Comparison of ENCODE assay signal across 8 mouse cellular contexts in the genomic region with DNA sequence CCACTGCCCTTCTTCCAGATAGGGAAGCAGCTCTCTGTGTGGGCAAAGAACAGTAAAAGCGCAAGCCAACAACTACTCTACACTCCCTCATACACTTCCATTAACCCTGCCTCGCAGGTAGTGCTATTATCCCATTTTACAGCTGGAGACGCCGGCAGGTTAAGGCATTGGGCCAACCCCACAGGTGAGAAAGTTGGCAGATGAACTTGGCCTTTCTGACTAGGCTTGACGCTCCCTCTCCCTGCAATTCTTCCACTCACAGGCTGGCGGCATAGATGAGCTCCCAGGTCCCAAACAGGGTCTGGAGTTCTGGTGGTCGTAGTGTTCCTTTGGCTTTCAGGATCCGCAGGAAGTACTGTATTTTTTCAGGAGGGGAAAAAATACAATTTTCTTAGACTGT. TPM values are rescaled to one million over a fixed set of nuclear protein-coding genes. Genes with fewer than 3 reads are reported as not detected.
DNase-seq lines count a peak whose midpoint lies in the region; ATAC-seq and TF ChIP-seq lines count a peak whose summit lies in the region.

No protein-coding gene starts in this region.

- H3K27ac ChIP-seq in kidney, postnatal 0 days = peak overlapping the region; percentile 59; the same call in 1 of the 2 replicates
- no peak overlapping the region for H3K27ac ChIP-seq in midbrain, embryonic 15.5 days

- H3K9me3 ChIP-seq in erythroblast, embryonic 14.5 days (ENCODE audit: control insufficient read depth, low read length) = no peaks in the 10 kb centered on the region
- H3K9me3 ChIP-seq in kidney, postnatal 0 days (replicated peaks; ENCODE audit: low read length) = no peaks in the 10 kb centered on the region
- H3K9me3 ChIP-seq in midbrain, embryonic 15.5 days = no peaks in the 10 kb centered on the region

- H3K36me3 ChIP-seq in erythroblast, embryonic 14.5 days (ENCODE audit: control insufficient read depth) = peaks cover 43% of the 10 kb centered on the region
- H3K36me3 ChIP-seq in kidney, postnatal 0 days (ENCODE audit: insufficient read depth, low read length) = peaks cover 15% of the 10 kb centered on the region
- no peaks in the 10 kb centered on the region for H3K36me3 ChIP-seq in midbrain, embryonic 15.5 days (replicated peaks)

- H3K27me3 ChIP-seq in erythroblast, embryonic 14.5 days (ENCODE audit: control insufficient read depth) = no peaks in the 10 kb centered on the region
- H3K27me3 ChIP-seq in kidney, postnatal 0 days (ENCODE audit: insufficient read depth, low read length) = no peaks in the 10 kb centered on the region
- H3K27me3 ChIP-seq in midbrain, embryonic 15.5 days (replicated peaks) = no peaks in the 10 kb centered on the region

- peak; percentile 71 to 72 for DNase-seq in cerebellum, postnatal 10 days
- DNase-seq in cerebellum, postnatal 4 days (ENCODE audit: low spot score in 2 of 2) = no peak
- peak; percentile 43 for DNase-seq in CD4-positive, CD25-positive, alpha-beta regulatory T cell, adult 2 months (ENCODE audit: low read depth, low spot score)
- peak; percentile 76 for DNase-seq in kidney, postnatal 0 days (ENCODE audit: low spot score)
- no peak for DNase-seq in adrenal gland, postnatal 25 days
- DNase-seq in adipocyte (ENCODE audit: low spot score) = no peak

- H3K4me3 ChIP-seq in erythroblast, embryonic 14.5 days (replicated peaks) = peak overlapping the region; percentile 91
- H3K4me3 ChIP-seq in kidney, postnatal 0 days (replicated peaks; ENCODE audit: low read depth, low read length) = peak overlapping the region; percentile 45
- peak overlapping the region; percentile 53 for H3K4me3 ChIP-seq in midbrain, embryonic 15.5 days

- TF ChIP-seq CTCF in kidney, postnatal 0 days (IDR thresholded peaks at IDR 0.05; ENCODE audit: low read depth) = peak; percentile 53

- peak overlapping the region; percentile 79 for H3K4me2 ChIP-seq in kidney, postnatal 0 days (ENCODE audit: low read length)
- peak overlapping the region; percentile 84 for H3K4me2 ChIP-seq in midbrain, embryonic 15.5 days

- ATAC-seq in kidney, postnatal 0 days (replicated peaks; ENCODE audit: low FRiP score, low read depth) = no peak
- ATAC-seq in midbrain, embryonic 15.5 days (replicated peaks) = peak; percentile 32; the same call in 1 of the 2 replicates

- peaks cover 60% of the 10 kb centered on the region for H3K4me1 ChIP-seq in erythroblast, embryonic 14.5 days (ENCODE audit: control insufficient read depth)
- peaks cover 10% of the 10 kb centered on the region; the same call in 1 of the 2 replicates for H3K4me1 ChIP-seq in kidney, postnatal 0 days (replicated peaks; ENCODE audit: insufficient read depth, low read length)
- peaks cover 30% of the 10 kb centered on the region for H3K4me1 ChIP-seq in midbrain, embryonic 15.5 days

- 18% methylated on average over 8 of the region's 8 CpGs for WGBS in kidney, postnatal 0 days
- WGBS in midbrain, embryonic 15.5 days = 16% methylated on average over 8 of the region's 8 CpGs

- H3K9ac ChIP-seq in kidney, postnatal 0 days (ENCODE audit: low read depth, low read length) = peak overlapping the region; percentile 51
- 0 out of 2 replicates have a peak overlapping the region, but pooled peaks have one; percentile 50 for H3K9ac ChIP-seq in midbrain, embryonic 15.5 days

RNA-seq across cellular contexts. Expression of gene Arhgef39, which starts 0.5 kb away (rescaled TPM):
- 9.4 and 10.5 TPM in 2 replicates for polyA plus RNA-seq in erythroblast, embryonic 14.5 days (2012)
- polyA plus RNA-seq in kidney, postnatal 0 days (2015; fragmentation: Nextera tagmentation; extraction: Ambion mirVana) = 15.2 and 15.4 TPM in 2 replicates
- 6.2 and 7.0 TPM in 2 replicates for polyA plus RNA-seq in midbrain, embryonic 15.5 days (2015; fragmentation: Nextera tagmentation; extraction: Ambion mirVana)
- 4.6 and 7.4 TPM in 2 replicates for total RNA-seq in adrenal gland, postnatal 25 days (2021)

RNA-seq across cellular contexts. Expression of gene Ccdc107, which starts 6.3 kb away (rescaled TPM):
- 10.5 and 12.4 TPM in 2 replicates for polyA plus RNA-seq in erythroblast, embryonic 14.5 days (2012)
- 104 and 107 TPM in 2 replicates for polyA plus RNA-seq in kidney, postnatal 0 days (2015; fragmentation: Nextera tagmentation; extraction: Ambion mirVana)
- polyA plus RNA-seq in midbrain, embryonic 15.5 days (2015; fragmentation: Nextera tagmentation; extraction: Ambion mirVana) = 81.4 and 82.8 TPM in 2 replicates
- total RNA-seq in adrenal gland, postnatal 25 days (2021) = 54.6 and 58.2 TPM in 2 replicates

RNA-seq across cellular contexts. Expression of gene Car9, which starts 7.8 kb away (rescaled TPM):
- not detected in 2 replicates for polyA plus RNA-seq in erythroblast, embryonic 14.5 days (2012)
- polyA plus RNA-seq in kidney, postnatal 0 days (2015; fragmentation: Nextera tagmentation; extraction: Ambion mirVana) = 0.48 and 1.3 TPM in 2 replicates
- 0.32 and 0.49 TPM in 2 replicates for polyA plus RNA-seq in midbrain, embryonic 15.5 days (2015; fragmentation: Nextera tagmentation; extraction: Ambion mirVana)
- total RNA-seq in adrenal gland, postnatal 25 days (2021) = 0.61 TPM in 1 of 2 replicates, not detected in the other

RNA-seq across cellular contexts. Expression of gene Sit1, which starts 15.4 kb away (rescaled TPM):
- polyA plus RNA-seq in erythroblast, embryonic 14.5 days (2012) = not detected in 2 replicates
- polyA plus RNA-seq in kidney, postnatal 0 days (2015; fragmentation: Nextera tagmentation; extraction: Ambion mirVana) = not detected in 2 replicates
- not detected in 2 replicates for polyA plus RNA-seq in midbrain, embryonic 15.5 days (2015; fragmentation: Nextera tagmentation; extraction: Ambion mirVana)
- total RNA-seq in adrenal gland, postnatal 25 days (2021) = 0.24 TPM in 1 of 2 replicates, not detected in the other

RNA-seq across cellular contexts. Expression of gene Tpm2, which starts 24.6 kb away (rescaled TPM):
- 0.13 TPM in 1 of 2 replicates, not detected in the other for polyA plus RNA-seq in erythroblast, embryonic 14.5 days (2012)
- 164 and 176 TPM in 2 replicates for polyA plus RNA-seq in kidney, postnatal 0 days (2015; fragmentation: Nextera tagmentation; extraction: Ambion mirVana)
- 9.8 and 10.7 TPM in 2 replicates for polyA plus RNA-seq in midbrain, embryonic 15.5 days (2015; fragmentation: Nextera tagmentation; extraction: Ambion mirVana)
- 98.8 and 110 TPM in 2 replicates for total RNA-seq in adrenal gland, postnatal 25 days (2021)

Comparison
In these comparisons a context has a peak if more than half of its experiments do, and no peak if none do; other contexts are left out.
1. DNase-seq: peak in cerebellum, postnatal 10 days (2 of 2), CD4-positive, CD25-positive, alpha-beta regulatory T cell, adult 2 months (single experiment) and kidney, postnatal 0 days (single experiment); none in cerebellum, postnatal 4 days (0 of 2), adrenal gland, postnatal 25 days (single experiment) and adipocyte (single experiment).
2. Peak in every context shown above with its lines, with median percentiles within 50 percentile points of each other: H3K4me3 ChIP-seq.